Mouse (Mus musculus): ENCODE data around the gene Nanp.
A peak's percentile ranks its signal among the peaks of the same experiment; 100 is the strongest.

Gene Nanp

DNA sequence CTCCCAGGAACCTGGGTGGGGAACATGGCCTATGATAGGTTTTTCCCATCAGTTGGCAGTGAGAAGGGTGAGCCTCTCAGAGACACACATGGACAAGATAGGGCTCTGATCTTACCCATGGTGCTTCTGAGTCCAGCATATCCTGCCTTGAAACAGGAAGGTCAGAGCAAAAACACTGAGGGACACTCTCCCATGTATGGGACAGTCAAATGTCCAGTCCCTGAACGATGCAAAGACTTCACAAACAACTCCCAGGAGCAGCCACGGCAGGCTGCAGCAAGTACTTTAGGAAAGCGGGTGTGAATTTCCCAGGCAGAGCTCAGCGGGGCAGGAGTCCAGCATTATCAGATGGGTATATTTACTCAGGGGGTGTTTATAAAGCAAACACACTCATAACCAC lies 43.9 kb downstream of the Nanp start:
- no peak for DNase-seq

GRCm38 (mm10) chr2:150991050-150991449 lies 48.1 kb downstream of the Nanp start:
- no peak for DNase-seq

- peak; percentile 10 for DNase-seq
Observed at GRCm38 (mm10) chr2:150990506-150990905, 48.7 kb downstream of the Nanp start.

DNA sequence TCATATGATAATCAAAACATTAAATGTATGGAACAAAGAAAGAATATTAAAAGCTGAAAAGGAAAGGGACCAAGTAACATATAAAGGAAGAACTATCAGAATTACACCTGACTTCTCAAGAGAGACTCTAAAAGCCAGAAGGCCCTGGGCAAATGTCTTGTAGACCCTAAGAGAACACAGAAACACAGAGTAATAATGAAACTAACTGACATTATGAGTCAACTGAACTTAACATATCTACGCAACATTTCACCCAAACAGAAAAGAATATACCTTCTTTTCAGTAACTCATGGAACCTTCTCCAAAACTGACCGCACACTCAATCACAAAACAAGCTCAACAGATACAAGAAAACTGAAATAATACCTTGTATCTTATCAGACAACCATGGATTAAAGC lies 53.8 kb downstream of the Nanp start:
- DNase-seq = no peak

- no peak for DNase-seq
Observed at GRCm38 (mm10) chr2:150982051-150982450, 57.1 kb downstream of the Nanp start.

GRCm38 (mm10) chr2:150981524-150981923 lies 57.7 kb downstream of the Nanp start:
- no peak for DNase-seq

GRCm38 (mm10) chr2:150979861-150980620 lies 59.2 kb downstream of the Nanp start:
- DNase-seq = no peak
